Mouse (Mus musculus) cerebellum, postnatal 4 days (tissue): Measurements from ENCODE around the gene Minos1.

ENCODE experiments used
- DNase-seq, 2 experiments: peaks; one replicate each; pipeline ENCODE4 v3.0.0; 2022; ENCODE audit warnings: low spot score in 2 of 2, mixed read lengths in 1 of 2

Minos1 gene

GRCm38 (mm10) chr4:139130701-139131549 is at the start of gene Minos1:
Minos1 (minus strand) TSS chr4:139131113.
- peak; percentile 90 to 97 for DNase-seq

- DNase-seq: no peak
These were observed 49.1 kb upstream of the Minos1 start for GRCm38 (mm10) chr4:139179731-139180625.

- DNase-seq: no peak
These were observed 48.3 kb upstream of the Minos1 start for GRCm38 (mm10) chr4:139179218-139179617.

- DNase-seq: no peak
These were observed 47.5 kb upstream of the Minos1 start for GRCm38 (mm10) chr4:139178377-139178776.

GRCm38 (mm10) chr4:139177921-139178320 is 47.0 kb upstream of the Minos1 start:
- DNase-seq: no peak

GRCm38 (mm10) chr4:139176023-139176422 is 45.1 kb upstream of the Minos1 start:
- DNase-seq: no peak

GRCm38 (mm10) chr4:139175061-139175971 is 44.4 kb upstream of the Minos1 start:
- no peak for DNase-seq

GRCm38 (mm10) chr4:139169748-139170279 is 38.9 kb upstream of the Minos1 start:
- no peak for DNase-seq

- DNase-seq: no peak
These were observed 38.3 kb upstream of the Minos1 start for GRCm38 (mm10) chr4:139168985-139169747.

GRCm38 (mm10) chr4:139167107-139167506 is 36.2 kb upstream of the Minos1 start:
- no peak for DNase-seq

- no peak for DNase-seq
These were observed 35.3 kb upstream of the Minos1 start for GRCm38 (mm10) chr4:139166244-139166643.

GRCm38 (mm10) chr4:139165259-139165658 is 34.3 kb upstream of the Minos1 start:
- DNase-seq: no peak

GRCm38 (mm10) chr4:139164082-139164481 is 33.2 kb upstream of the Minos1 start:
- DNase-seq: no peak

GRCm38 (mm10) chr4:139161076-139161475 is 30.2 kb upstream of the Minos1 start:
- DNase-seq: no peak

- DNase-seq: no peak
These were observed 27.4 kb upstream of the Minos1 start for GRCm38 (mm10) chr4:139158350-139158749.

GRCm38 (mm10) chr4:139156538-139156937 is 25.6 kb upstream of the Minos1 start:
- no peak for DNase-seq

GRCm38 (mm10) chr4:139154576-139155307 is 23.8 kb upstream of the Minos1 start:
- DNase-seq: no peak

- no peak for DNase-seq
These were observed 20.5 kb upstream of the Minos1 start for GRCm38 (mm10) chr4:139151370-139151769.

- no peak for DNase-seq
These were observed 15.8 kb upstream of the Minos1 start for GRCm38 (mm10) chr4:139146760-139147159.

GRCm38 (mm10) chr4:139145156-139145555 is 14.2 kb upstream of the Minos1 start:
- peak in 1 of 2 experiments; percentile 25 for DNase-seq
